Mouse (Mus musculus) spleen, adult 2 months (tissue): ENCODE data around the gene Cramp1l.

ENCODE experiments used
- CTCF ChIP-seq: fragments of 200-500 bp; IDR thresholded peaks from 2 replicates; pipeline ENCODE4 v1.5.1; 2011; ENCODE audit warnings: mild to moderate bottlenecking, inconsistent platforms; ENCODE audit not compliant: insufficient read depth, insufficient read length, insufficient replicate concordance; ENCODE audit errors: extremely low read depth
- POLR2A ChIP-seq: fragments of 200-500 bp; IDR thresholded peaks from 2 replicates; pipeline ENCODE4 v1.6.1; 2011; ENCODE audit warnings: low read depth, low read length, inconsistent platforms

DNA sequence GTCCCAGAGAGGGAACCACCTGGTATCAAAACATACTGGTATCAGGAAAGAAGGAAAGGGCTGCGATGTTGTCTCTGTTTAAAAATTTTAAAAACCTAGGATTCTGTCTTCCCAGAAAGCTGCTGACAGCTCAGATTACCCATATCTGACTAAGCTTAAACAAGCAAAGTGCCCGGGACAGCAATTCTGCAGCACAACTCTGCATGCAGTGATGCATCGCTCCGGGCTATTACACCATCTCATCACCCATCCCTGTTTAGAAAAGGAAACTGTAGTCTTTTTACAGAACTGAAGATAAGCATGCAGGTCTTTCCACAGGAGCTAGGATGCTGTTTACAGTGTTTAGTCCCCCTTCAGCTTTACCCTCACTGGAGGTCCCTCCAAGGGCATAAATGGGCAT lies 80.7 kb downstream of the Cramp1l start:
- TF ChIP-seq CTCF (no peak), POLR2A (no peak)
